Mouse (Mus musculus): ENCODE measurements around the gene Fem1b.
"Not testable (repeated sequence)": the region's sequence is repeated elsewhere in the genome, so short reads cannot be mapped to it uniquely, and the experiment has no call there.

Gene Fem1b

GRCm38 (mm10) chr9:62811516-62812121 is at the start of gene Fem1b:
Gene Fem1b (minus strand): TSS chr9:62811934.
- peak; percentile 89 to 92 for DNase-seq (ENCODE audit: low spot score in 2 of 2)

GRCm38 (mm10) chr9:62860866-62861265 is 49.1 kb upstream of the Fem1b start:
- no peak for DNase-seq (ENCODE audit: low spot score in 2 of 2)

- not testable (repeated sequence) for DNase-seq (ENCODE audit: low spot score in 2 of 2)
These were observed 48.4 kb upstream of the Fem1b start for GRCm38 (mm10) chr9:62860102-62860501.

GRCm38 (mm10) chr9:62858266-62859019 is 46.7 kb upstream of the Fem1b start:
- no peak for DNase-seq (ENCODE audit: low spot score in 2 of 2)

- no peak for DNase-seq (ENCODE audit: low spot score in 2 of 2)
These were observed 46.1 kb upstream of the Fem1b start, which contains the start of gene Calml4 for GRCm38 (mm10) chr9:62857719-62858261. Gene Calml4 (plus strand): TSS chr9:62858080.

- no peak for DNase-seq (ENCODE audit: low spot score in 2 of 2)
These were observed 45.5 kb upstream of the Fem1b start for GRCm38 (mm10) chr9:62857216-62857615.

- DNase-seq (ENCODE audit: low spot score in 2 of 2) = no peak
These were observed 42.7 kb upstream of the Fem1b start for GRCm38 (mm10) chr9:62854483-62854882.

GRCm38 (mm10) chr9:62851571-62851970 is 39.8 kb upstream of the Fem1b start:
- DNase-seq (ENCODE audit: low spot score in 2 of 2) = no peak

GRCm38 (mm10) chr9:62848641-62849040 is 36.9 kb upstream of the Fem1b start:
- no peak for DNase-seq (ENCODE audit: low spot score in 2 of 2)

- DNase-seq (ENCODE audit: low spot score in 2 of 2) = peak; percentile 91 to 92
These were observed 36.0 kb upstream of the Fem1b start for GRCm38 (mm10) chr9:62847694-62848093.

- no peak for DNase-seq (ENCODE audit: low spot score in 2 of 2)
These were observed 32.7 kb upstream of the Fem1b start for GRCm38 (mm10) chr9:62844461-62844860.

GRCm38 (mm10) chr9:62843356-62844024 is 31.8 kb upstream of the Fem1b start:
- no peak for DNase-seq (ENCODE audit: low spot score in 2 of 2)

- DNase-seq (ENCODE audit: low spot score in 2 of 2) = no peak
These were observed 27.5 kb upstream of the Fem1b start for GRCm38 (mm10) chr9:62839172-62839770.

- peak; percentile 56 to 57 for DNase-seq (ENCODE audit: low spot score in 2 of 2)
These were observed 26.9 kb upstream of the Fem1b start, which contains the start of gene Cln6 for GRCm38 (mm10) chr9:62838506-62839171. Gene Cln6 (plus strand): TSS chr9:62838785.

- DNase-seq (ENCODE audit: low spot score in 2 of 2) = no peak
These were observed 26.4 kb upstream of the Fem1b start for GRCm38 (mm10) chr9:62838146-62838505.

- no peak for DNase-seq (ENCODE audit: low spot score in 2 of 2)
These were observed 25.9 kb upstream of the Fem1b start for GRCm38 (mm10) chr9:62837611-62838010.

- DNase-seq (ENCODE audit: low spot score in 2 of 2) = no peak
These were observed 24.1 kb upstream of the Fem1b start for GRCm38 (mm10) chr9:62835705-62836446.

GRCm38 (mm10) chr9:62834906-62835305 is 23.2 kb upstream of the Fem1b start:
- DNase-seq (ENCODE audit: low spot score in 2 of 2) = no peak

GRCm38 (mm10) chr9:62829877-62830276 is 18.1 kb upstream of the Fem1b start:
- DNase-seq (ENCODE audit: low spot score in 2 of 2) = no peak

GRCm38 (mm10) chr9:62828662-62829086 is 16.9 kb upstream of the Fem1b start:
- DNase-seq (ENCODE audit: low spot score in 2 of 2) = peak; percentile 91 to 94

Data from right cerebral cortex, adult 2 months (tissue).